Mouse (Mus musculus): Measurements from ENCODE around the gene Smarcc1. TPM values are rescaled to one million over a fixed set of nuclear protein-coding genes. Genes with fewer than 3 reads are reported as not detected.
"Not testable (repeated sequence)": the region's sequence is repeated elsewhere in the genome, so short reads cannot be mapped to it uniquely, and the experiment has no call there.

Smarcc1 gene
- total RNA-seq (2014; fragmentation: Nextera tagmentation) (120 and 133 TPM in 2 replicates), total RNA-seq (2017) (80.3 and 89.5 TPM in 2 replicates)

- peak; percentile 92 for ATAC-seq (replicated peaks; ENCODE audit: low FRiP score, low TSS enrichment, poor library complexity, severe bottlenecking)
These were observed at the start of gene Smarcc1 for GRCm38 (mm10) chr9:110116977-110117778. Gene Smarcc1 (plus strand): TSS chr9:110117708.

DNA sequence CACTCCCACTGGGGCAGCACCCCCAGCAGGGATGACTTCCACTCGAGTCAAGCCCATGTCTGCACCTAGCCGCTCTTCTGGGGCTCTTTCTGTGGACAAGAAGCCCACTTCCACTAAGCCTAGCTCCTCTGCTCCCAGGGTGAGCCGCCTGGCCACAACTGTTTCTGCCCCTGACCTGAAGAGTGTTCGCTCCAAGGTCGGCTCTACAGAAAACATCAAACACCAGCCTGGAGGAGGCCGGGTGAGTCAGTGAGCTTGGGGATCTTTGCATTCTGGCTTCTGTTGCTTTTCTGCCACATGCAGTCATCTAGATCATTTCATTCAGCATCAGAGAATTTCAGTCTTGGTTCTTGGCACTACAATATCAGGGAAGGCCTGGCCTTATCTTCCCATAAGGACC is 48.8 kb upstream of the Smarcc1 start:
- no peak for ATAC-seq (replicated peaks; ENCODE audit: low FRiP score, low TSS enrichment, poor library complexity, severe bottlenecking)

GRCm38 (mm10) chr9:110070358-110070757 is 47.1 kb upstream of the Smarcc1 start:
- no peak for ATAC-seq (replicated peaks; ENCODE audit: low FRiP score, low TSS enrichment, poor library complexity, severe bottlenecking)

- no peak for ATAC-seq (replicated peaks; ENCODE audit: low FRiP score, low TSS enrichment, poor library complexity, severe bottlenecking)
These were observed 46.5 kb upstream of the Smarcc1 start for GRCm38 (mm10) chr9:110071011-110071410.

DNA sequence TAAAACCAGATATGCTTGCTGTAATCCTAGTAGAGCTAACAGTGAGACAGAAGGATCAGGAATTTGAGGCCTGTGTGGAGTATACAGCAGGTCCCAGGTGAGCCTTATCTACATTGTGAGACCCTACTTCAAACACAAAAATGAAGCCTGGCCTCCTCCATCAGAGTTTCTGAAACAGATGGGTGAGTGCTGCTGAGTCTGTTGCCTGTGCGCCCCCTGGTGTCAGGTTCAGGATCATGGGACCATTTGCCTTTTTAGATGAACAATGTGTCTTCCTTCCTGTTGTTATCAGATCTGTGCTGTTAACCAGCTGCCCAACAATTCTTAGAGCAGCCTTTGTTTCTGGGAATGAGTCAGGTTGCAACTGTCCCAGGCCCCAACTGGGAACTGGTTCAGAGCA is 45.7 kb upstream of the Smarcc1 start:
- ATAC-seq (replicated peaks; ENCODE audit: low FRiP score, low TSS enrichment, poor library complexity, severe bottlenecking), result peak; percentile 86

GRCm38 (mm10) chr9:110076468-110076867 is 41.0 kb upstream of the Smarcc1 start:
- not testable (repeated sequence) for ATAC-seq (replicated peaks; ENCODE audit: low FRiP score, low TSS enrichment, poor library complexity, severe bottlenecking)

- ATAC-seq (replicated peaks; ENCODE audit: low FRiP score, low TSS enrichment, poor library complexity, severe bottlenecking), result no peak
These were observed 36.4 kb upstream of the Smarcc1 start for GRCm38 (mm10) chr9:110081066-110081465.

DNA sequence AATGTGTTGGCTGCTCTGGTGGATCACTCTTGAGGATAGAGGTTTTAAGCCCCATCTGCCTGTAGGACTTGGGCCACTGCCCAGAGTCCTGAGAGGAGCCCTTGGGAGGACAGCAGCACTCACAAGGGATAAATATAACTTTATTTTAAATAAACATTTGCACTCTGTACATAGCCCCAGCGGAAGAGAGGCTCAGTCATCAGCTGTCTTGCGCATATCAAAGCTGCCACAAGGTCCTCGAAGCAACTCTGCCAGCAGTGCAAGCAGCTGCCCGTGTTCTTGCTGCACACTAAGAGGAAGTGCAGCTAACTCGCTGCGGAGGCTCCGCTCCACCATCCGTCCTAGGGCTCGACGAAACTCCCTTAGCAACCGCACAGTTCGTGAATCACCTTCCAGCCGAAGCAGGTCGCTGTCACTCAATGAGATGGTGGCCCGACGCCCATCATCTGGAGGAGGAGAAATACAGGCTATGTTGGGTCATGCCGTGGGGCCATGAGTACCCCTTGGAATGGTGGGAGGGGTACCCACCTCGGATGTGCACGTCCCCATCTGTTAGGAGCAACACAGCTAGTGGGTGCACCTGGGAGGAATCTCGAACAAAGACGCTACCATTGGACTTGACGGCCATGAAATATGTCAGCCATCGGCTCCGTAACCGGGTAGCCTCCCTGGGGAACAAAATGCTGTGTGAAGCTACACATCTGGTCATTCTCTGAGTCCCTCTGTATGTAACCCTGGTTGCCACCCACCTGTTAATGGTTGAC is 33.1 kb upstream of the Smarcc1 start:
- ATAC-seq (replicated peaks; ENCODE audit: low FRiP score, low TSS enrichment, poor library complexity, severe bottlenecking), result no peak

- no peak for ATAC-seq (replicated peaks; ENCODE audit: low FRiP score, low TSS enrichment, poor library complexity, severe bottlenecking)
These were observed 31.8 kb upstream of the Smarcc1 start for GRCm38 (mm10) chr9:110085693-110086092.

DNA sequence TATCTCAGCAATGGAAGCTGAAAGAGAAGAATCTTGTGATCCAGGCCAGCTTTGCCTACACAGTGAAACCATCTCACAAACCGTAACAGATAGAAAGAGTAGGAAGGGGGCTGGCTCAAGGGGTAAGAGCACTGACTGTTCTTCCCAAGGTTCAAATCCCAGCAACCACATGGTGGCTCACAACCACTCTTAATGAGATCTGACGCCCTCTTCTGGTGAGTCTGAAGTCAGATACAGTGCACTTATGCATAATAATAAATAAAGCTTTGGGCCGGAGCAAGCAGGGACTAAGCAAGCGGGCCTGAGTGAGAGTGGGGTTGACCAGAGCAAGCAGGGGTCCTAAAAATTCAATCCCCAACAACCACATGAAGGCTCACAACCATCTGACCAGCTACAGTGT is 24.2 kb upstream of the Smarcc1 start:
- ATAC-seq (replicated peaks; ENCODE audit: low FRiP score, low TSS enrichment, poor library complexity, severe bottlenecking), result no peak

DNA sequence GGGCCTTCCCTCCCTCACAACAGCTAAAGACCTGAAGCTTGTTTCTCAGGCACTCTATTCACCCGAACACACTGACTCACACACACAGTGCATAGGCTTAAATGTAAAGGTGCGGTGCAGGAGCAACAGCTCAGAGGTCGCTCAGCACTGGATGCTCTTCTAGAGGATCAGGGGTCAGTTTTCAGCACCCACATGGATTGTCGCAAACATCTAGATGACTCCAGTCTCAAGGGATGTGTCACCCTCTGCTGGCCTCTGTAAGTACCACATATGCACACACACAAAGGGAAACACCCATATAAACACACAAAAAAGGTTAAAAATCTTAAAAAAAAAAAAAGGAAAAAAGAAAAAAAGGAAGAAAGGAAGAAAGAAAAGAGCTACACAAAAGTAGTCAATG is 22.7 kb upstream of the Smarcc1 start:
- no peak for ATAC-seq (replicated peaks; ENCODE audit: low FRiP score, low TSS enrichment, poor library complexity, severe bottlenecking)

GRCm38 (mm10) chr9:110097791-110098190 is 19.7 kb upstream of the Smarcc1 start:
- ATAC-seq (replicated peaks; ENCODE audit: low FRiP score, low TSS enrichment, poor library complexity, severe bottlenecking), result no peak

- ATAC-seq (replicated peaks; ENCODE audit: low FRiP score, low TSS enrichment, poor library complexity, severe bottlenecking), result peak; percentile 98
These were observed 16.6 kb upstream of the Smarcc1 start for GRCm38 (mm10) chr9:110100627-110101600.

GRCm38 (mm10) chr9:110116353-110116976 is 1.0 kb upstream of the Smarcc1 start:
- ATAC-seq (replicated peaks; ENCODE audit: low FRiP score, low TSS enrichment, poor library complexity, severe bottlenecking), result peak; percentile 22; the same call in 1 of the 2 replicates

- no peak for ATAC-seq (replicated peaks; ENCODE audit: low FRiP score, low TSS enrichment, poor library complexity, severe bottlenecking)
These were observed 251 bp downstream of the Smarcc1 start, which contains the start of gene Dhx30 for GRCm38 (mm10) chr9:110117779-110118139. Gene Dhx30 (minus strand): TSS chr9:110117830.

- peak; percentile 24; the same call in 1 of the 2 replicates for ATAC-seq (replicated peaks; ENCODE audit: low FRiP score, low TSS enrichment, poor library complexity, severe bottlenecking)
These were observed 741 bp downstream of the Smarcc1 start for GRCm38 (mm10) chr9:110118249-110118648.

GRCm38 (mm10) chr9:110121424-110121823 is 3.9 kb downstream of the Smarcc1 start:
- no peak for ATAC-seq (replicated peaks; ENCODE audit: low FRiP score, low TSS enrichment, poor library complexity, severe bottlenecking)

GRCm38 (mm10) chr9:110123322-110123721 is 5.8 kb downstream of the Smarcc1 start:
- ATAC-seq (replicated peaks; ENCODE audit: low FRiP score, low TSS enrichment, poor library complexity, severe bottlenecking), result no peak

- ATAC-seq (replicated peaks; ENCODE audit: low FRiP score, low TSS enrichment, poor library complexity, severe bottlenecking), result not testable (repeated sequence)
These were observed 6.6 kb downstream of the Smarcc1 start for GRCm38 (mm10) chr9:110124008-110124540.
